Mouse (Mus musculus): ENCODE measurements at regions not wholly inside any gene's neighbourhood (a gene's known extent, or its start where the extent isn't known, plus 50 kb on each side); places are given as distances from the start of the nearest gene placed in this dataset.

- H3K36me3 ChIP-seq (ENCODE audit: control insufficient read depth, insufficient read depth): no peaks in the 10 kb centered on the region
- H3K79me2 ChIP-seq (ENCODE audit: control insufficient read depth, insufficient read depth): no peaks in the 10 kb centered on the region
- no peaks in the 10 kb centered on the region for H3K27me3 ChIP-seq (ENCODE audit: control insufficient read depth, insufficient read depth, insufficient read length)
- no peak for TF ChIP-seq USF1 (IDR thresholded peaks at IDR 0.05; ENCODE audit: low read depth)
- no peak for TF ChIP-seq MAX (IDR thresholded peaks at IDR 0.05; ENCODE audit: low read depth)
- no peak for TF ChIP-seq CEBPB (IDR thresholded peaks at IDR 0.05; ENCODE audit: insufficient read depth, poor library complexity, severe bottlenecking)
- TF ChIP-seq POLR2AphosphoS2 (IDR thresholded peaks at IDR 0.05; ENCODE audit: insufficient read length, low read depth): no peak
- TF ChIP-seq MYOD1 (IDR thresholded peaks at IDR 0.05; ENCODE audit: control insufficient read depth in 1 of 3, insufficient read length in 2 of 3, low read depth in 2 of 3): no peak
- H3K4me2 ChIP-seq (ENCODE audit: low read depth): no peak overlapping the region
- H3K4me3 ChIP-seq: no peak overlapping the region
- no peak overlapping the region for H3ac ChIP-seq (ENCODE audit: control insufficient read depth, insufficient read length)
Measured at GRCm38 (mm10) chr7:135902106-135903055, 186.2 kb upstream of the Mki67 start.

DNA sequence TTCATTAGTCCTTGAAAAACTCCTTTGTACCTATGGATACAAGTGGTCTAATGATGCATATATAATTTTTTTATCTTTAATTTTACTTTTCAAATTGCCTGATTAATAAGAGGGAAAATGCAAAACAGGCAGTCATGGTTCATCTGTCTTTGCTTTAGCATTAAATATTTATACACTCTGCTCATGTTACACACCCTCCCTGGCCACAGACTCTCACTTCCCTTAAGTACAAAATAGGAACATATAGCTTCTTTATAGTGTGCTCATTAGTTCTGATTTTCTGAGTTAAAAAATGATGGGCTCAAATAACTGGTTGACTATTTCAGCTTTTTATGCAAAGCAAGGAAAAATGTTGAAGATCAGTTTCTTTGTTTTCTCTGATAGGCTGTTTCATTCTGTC lies 195.2 kb upstream of the Mki67 start:
- TF ChIP-seq POLR2A (IDR thresholded peaks at IDR 0.05; ENCODE audit: insufficient read length, low read depth) (no peak), USF1 (IDR thresholded peaks at IDR 0.05; ENCODE audit: low read depth) (no peak), SRF (IDR thresholded peaks at IDR 0.05; ENCODE audit: control insufficient read depth, insufficient read length, low read depth) (no peak), REST (IDR thresholded peaks at IDR 0.05; ENCODE audit: insufficient read depth, insufficient read length) (no peak), CEBPB (IDR thresholded peaks at IDR 0.05; ENCODE audit: insufficient read depth, poor library complexity, severe bottlenecking) (no peak), TCF12 (IDR thresholded peaks at IDR 0.05; ENCODE audit: insufficient read depth, poor library complexity, severe bottlenecking) (no peak), E2F4 (IDR thresholded peaks at IDR 0.05; ENCODE audit: insufficient read depth) (no peak), TCF3 (IDR thresholded peaks at IDR 0.05; ENCODE audit: insufficient read length, low read depth) (no peak), POLR2AphosphoS2 (IDR thresholded peaks at IDR 0.05; ENCODE audit: insufficient read length, low read depth) (no peak), MAX (IDR thresholded peaks at IDR 0.05; ENCODE audit: low read depth) (no peak), MYOD1 (IDR thresholded peaks at IDR 0.05; ENCODE audit: control insufficient read depth in 1 of 3, insufficient read length in 2 of 3, low read depth in 2 of 3) (no peak), MYOG (IDR thresholded peaks at IDR 0.05; ENCODE audit: control insufficient read depth in 1 of 3, insufficient read depth in 1 of 3, insufficient read length in 2 of 3, low read depth in 2 of 3) (no peak)
- no peak overlapping the region for H3K4me3 ChIP-seq

GRCm38 (mm10) chr7:135913923-135914634 lies 197.9 kb upstream of the Mki67 start:
- no peak for TF ChIP-seq E2F4 (IDR thresholded peaks at IDR 0.05; ENCODE audit: insufficient read depth)
- no peak overlapping the region for H3ac ChIP-seq (ENCODE audit: control insufficient read depth, insufficient read length)
- no peaks in the 10 kb centered on the region for H3K36me3 ChIP-seq (ENCODE audit: control insufficient read depth, insufficient read depth)
- no peaks in the 10 kb centered on the region for H3K27me3 ChIP-seq (ENCODE audit: control insufficient read depth, insufficient read depth, insufficient read length)
- H3K4me2 ChIP-seq (ENCODE audit: low read depth): no peak overlapping the region
- no peaks in the 10 kb centered on the region for H3K79me2 ChIP-seq (ENCODE audit: control insufficient read depth, insufficient read depth)
- H3K4me3 ChIP-seq: no peak overlapping the region

More for the DNA sequence above, 195.2 kb upstream of the Mki67 start:
- Histone ChIP-seq H3K36me3 (ENCODE audit: control insufficient read depth, insufficient read depth) (no peaks in the 10 kb centered on the region), H3K79me2 (ENCODE audit: control insufficient read depth, insufficient read depth) (no peaks in the 10 kb centered on the region), H3K4me2 (ENCODE audit: low read depth) (no peak overlapping the region), H3K27me3 (ENCODE audit: control insufficient read depth, insufficient read depth, insufficient read length) (no peaks in the 10 kb centered on the region), H3ac (ENCODE audit: control insufficient read depth, insufficient read length) (no peak overlapping the region)

DNA sequence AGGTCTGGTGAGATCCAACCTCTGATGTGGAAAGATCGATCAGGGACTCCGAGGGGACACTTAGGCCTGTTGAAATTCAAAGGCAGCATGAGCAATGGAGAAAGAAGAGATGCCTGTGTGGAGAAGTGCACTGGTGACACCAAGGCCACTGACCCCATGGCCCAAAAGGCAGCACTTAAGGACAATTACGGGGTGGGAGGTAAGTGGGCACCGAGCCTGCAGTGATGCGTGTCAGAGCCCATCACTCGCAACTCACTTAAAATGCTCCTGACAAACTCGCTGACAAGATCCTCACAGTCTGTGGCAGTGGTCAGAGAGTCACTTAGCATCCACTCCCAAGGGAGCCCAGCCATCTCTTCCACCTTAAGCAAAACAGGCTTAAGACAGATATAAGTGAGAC lies 207.7 kb upstream of the Mki67 start:
- no peaks in the 10 kb centered on the region for H3K79me2 ChIP-seq (ENCODE audit: control insufficient read depth, insufficient read depth)
- no peaks in the 10 kb centered on the region for H3K36me3 ChIP-seq (ENCODE audit: control insufficient read depth, insufficient read depth)
- TF ChIP-seq E2F4 (IDR thresholded peaks at IDR 0.05; ENCODE audit: insufficient read depth): no peak
- no peak for TF ChIP-seq USF1 (IDR thresholded peaks at IDR 0.05; ENCODE audit: low read depth)
- no peak for TF ChIP-seq POLR2AphosphoS2 (IDR thresholded peaks at IDR 0.05; ENCODE audit: insufficient read length, low read depth)
- no peak for TF ChIP-seq MAX (IDR thresholded peaks at IDR 0.05; ENCODE audit: low read depth)
- no peak for TF ChIP-seq POLR2A (IDR thresholded peaks at IDR 0.05; ENCODE audit: insufficient read length, low read depth)
- no peak for TF ChIP-seq TCF12 (IDR thresholded peaks at IDR 0.05; ENCODE audit: insufficient read depth, poor library complexity, severe bottlenecking)
- no peak for TF ChIP-seq REST (IDR thresholded peaks at IDR 0.05; ENCODE audit: insufficient read depth, insufficient read length)
- no peak for TF ChIP-seq TCF3 (IDR thresholded peaks at IDR 0.05; ENCODE audit: insufficient read length, low read depth)
- no peak for TF ChIP-seq MYOD1 (IDR thresholded peaks at IDR 0.05; ENCODE audit: control insufficient read depth in 1 of 3, insufficient read length in 2 of 3, low read depth in 2 of 3)
- no peak for TF ChIP-seq SRF (IDR thresholded peaks at IDR 0.05; ENCODE audit: control insufficient read depth, insufficient read length, low read depth)
- no peaks in the 10 kb centered on the region for H3K27me3 ChIP-seq (ENCODE audit: control insufficient read depth, insufficient read depth, insufficient read length)
- no peak overlapping the region for H3K4me3 ChIP-seq
- no peak overlapping the region for H3ac ChIP-seq (ENCODE audit: control insufficient read depth, insufficient read length)
- H3K4me2 ChIP-seq (ENCODE audit: low read depth): no peak overlapping the region

DNA sequence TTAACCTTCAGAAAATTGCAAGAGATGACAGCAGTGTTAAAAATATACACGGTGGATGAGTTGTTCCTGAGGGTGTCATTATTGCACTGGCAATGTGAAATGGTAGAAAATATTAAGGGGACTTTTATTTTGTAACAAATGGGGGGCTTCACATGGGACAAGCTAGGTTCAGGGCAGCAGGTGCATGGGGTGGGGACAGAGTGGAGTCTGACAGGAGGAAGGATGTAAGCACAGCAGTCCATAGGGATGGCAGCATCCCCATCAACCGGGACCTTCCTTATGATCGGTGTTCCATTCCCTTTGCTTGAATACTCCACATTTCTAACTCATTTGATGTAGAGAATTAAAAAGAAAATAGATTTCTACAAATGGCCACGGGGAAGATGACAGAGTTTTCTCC lies 208.5 kb upstream of the Mki67 start:
- H3K4me2 ChIP-seq (ENCODE audit: low read depth): no peak overlapping the region
- no peaks in the 10 kb centered on the region for H3K27me3 ChIP-seq (ENCODE audit: control insufficient read depth, insufficient read depth, insufficient read length)
- no peak for TF ChIP-seq SRF (IDR thresholded peaks at IDR 0.05; ENCODE audit: control insufficient read depth, insufficient read length, low read depth)
- no peak for TF ChIP-seq USF1 (IDR thresholded peaks at IDR 0.05; ENCODE audit: low read depth)
- no peak for TF ChIP-seq CEBPB (IDR thresholded peaks at IDR 0.05; ENCODE audit: insufficient read depth, poor library complexity, severe bottlenecking)
- no peak for TF ChIP-seq TCF12 (IDR thresholded peaks at IDR 0.05; ENCODE audit: insufficient read depth, poor library complexity, severe bottlenecking)
- TF ChIP-seq MYOG (IDR thresholded peaks at IDR 0.05; ENCODE audit: control insufficient read depth in 1 of 3, insufficient read depth in 1 of 3, insufficient read length in 2 of 3, low read depth in 2 of 3): no peak
- no peak for TF ChIP-seq TCF3 (IDR thresholded peaks at IDR 0.05; ENCODE audit: insufficient read length, low read depth)
- no peak for TF ChIP-seq MAX (IDR thresholded peaks at IDR 0.05; ENCODE audit: low read depth)
- TF ChIP-seq POLR2AphosphoS2 (IDR thresholded peaks at IDR 0.05; ENCODE audit: insufficient read length, low read depth): no peak
- TF ChIP-seq POLR2A (IDR thresholded peaks at IDR 0.05; ENCODE audit: insufficient read length, low read depth): no peak
- TF ChIP-seq E2F4 (IDR thresholded peaks at IDR 0.05; ENCODE audit: insufficient read depth): no peak
- TF ChIP-seq MYOD1 (IDR thresholded peaks at IDR 0.05; ENCODE audit: control insufficient read depth in 1 of 3, insufficient read length in 2 of 3, low read depth in 2 of 3): no peak
- TF ChIP-seq REST (IDR thresholded peaks at IDR 0.05; ENCODE audit: insufficient read depth, insufficient read length): no peak

More for the DNA sequence above, 208.5 kb upstream of the Mki67 start:
- H3K36me3 ChIP-seq (ENCODE audit: control insufficient read depth, insufficient read depth): no peaks in the 10 kb centered on the region
- no peak overlapping the region for H3K4me3 ChIP-seq
- no peak overlapping the region for H3ac ChIP-seq (ENCODE audit: control insufficient read depth, insufficient read length)
- H3K79me2 ChIP-seq (ENCODE audit: control insufficient read depth, insufficient read depth): no peaks in the 10 kb centered on the region

All from myocyte (in vitro differentiated cells).